Mouse (Mus musculus): ENCODE data around the gene Slc22a30. TPM values are rescaled to one million over a fixed set of nuclear protein-coding genes. Genes with fewer than 3 reads are reported as not detected.
"Not testable (repeated sequence)": the region's sequence is repeated elsewhere in the genome, so short reads cannot be mapped to it uniquely, and the experiment has no call there.

The Slc22a30 gene
- polyA plus RNA-seq (2015; fragmentation: Nextera tagmentation; extraction: Ambion mirVana): not detected in 2 replicates

GRCm38 (mm10) chr19:8405011-8405410 lies at the start of gene Slc22a30:
Gene Slc22a30, minus strand, starts transcription at chr19:8405111.
- not testable (repeated sequence) for H3K4me1 ChIP-seq (replicated peaks; ENCODE audit: control insufficient read depth, insufficient read depth, low read length); ATAC-seq; H3K9ac ChIP-seq (ENCODE audit: low read depth, low read length); H3K36me3 ChIP-seq (ENCODE audit: control insufficient read depth, insufficient read depth); H3K9me3 ChIP-seq (ENCODE audit: control insufficient read depth); H3K4me2 ChIP-seq (replicated peaks; ENCODE audit: low read depth); H3K4me3 ChIP-seq (ENCODE audit: low read depth, low read length); H3K27me3 ChIP-seq (replicated peaks; ENCODE audit: control insufficient read depth, insufficient read depth, low read length); H3K27ac ChIP-seq (ENCODE audit: low read depth, low read length)
- WGBS: 84% methylated on average over 1 of the region's 2 CpGs

- ATAC-seq: no peak
- Histone ChIP-seq H3K27ac (ENCODE audit: low read depth, low read length) (no peak overlapping the region), H3K27me3 (replicated peaks; ENCODE audit: control insufficient read depth, insufficient read depth, low read length) (no peaks in the 10 kb centered on the region), H3K9ac (ENCODE audit: low read depth, low read length) (no peak overlapping the region), H3K9me3 (ENCODE audit: control insufficient read depth) (no peaks in the 10 kb centered on the region), H3K36me3 (ENCODE audit: control insufficient read depth, insufficient read depth) (no peaks in the 10 kb centered on the region), H3K4me1 (replicated peaks; ENCODE audit: control insufficient read depth, insufficient read depth, low read length) (no peaks in the 10 kb centered on the region), H3K4me2 (replicated peaks; ENCODE audit: low read depth) (no peak overlapping the region), H3K4me3 (ENCODE audit: low read depth, low read length) (no peak overlapping the region)
- 64% methylated on average over 2 of the region's 2 CpGs for whole genome bisulfite sequencing
- TF ChIP-seq CTCF (IDR thresholded peaks at IDR 0.05; ENCODE audit: low read depth): no peak
These were observed 43.4 kb upstream of the Slc22a30 start for GRCm38 (mm10) chr19:8448321-8448720.

GRCm38 (mm10) chr19:8447516-8447915 lies 42.6 kb upstream of the Slc22a30 start:
- TF ChIP-seq CTCF (IDR thresholded peaks at IDR 0.05; ENCODE audit: low read depth): no peak
- no peak for ATAC-seq

GRCm38 (mm10) chr19:8431051-8431662 lies 26.2 kb upstream of the Slc22a30 start:
- Histone ChIP-seq H3K27me3 (replicated peaks; ENCODE audit: control insufficient read depth, insufficient read depth, low read length) (no peaks in the 10 kb centered on the region), H3K9me3 (ENCODE audit: control insufficient read depth) (no peaks in the 10 kb centered on the region), H3K4me1 (replicated peaks; ENCODE audit: control insufficient read depth, insufficient read depth, low read length) (no peaks in the 10 kb centered on the region), H3K27ac (ENCODE audit: low read depth, low read length) (no peak overlapping the region), H3K36me3 (ENCODE audit: control insufficient read depth, insufficient read depth) (no peaks in the 10 kb centered on the region), H3K9ac (ENCODE audit: low read depth, low read length) (no peak overlapping the region), H3K4me3 (ENCODE audit: low read depth, low read length) (no peak overlapping the region), H3K4me2 (replicated peaks; ENCODE audit: low read depth) (no peak overlapping the region)
- ATAC-seq: no peak
- WGBS: 84% methylated on average over 5 of the region's 5 CpGs
- TF ChIP-seq CTCF (IDR thresholded peaks at IDR 0.05; ENCODE audit: low read depth): no peak

More at GRCm38 (mm10) chr19:8447516-8447915, 42.6 kb upstream of the Slc22a30 start:
- no peak overlapping the region for H3K9ac ChIP-seq (ENCODE audit: low read depth, low read length)
- H3K36me3 ChIP-seq (ENCODE audit: control insufficient read depth, insufficient read depth): no peaks in the 10 kb centered on the region
- H3K27ac ChIP-seq (ENCODE audit: low read depth, low read length): no peak overlapping the region
- no peaks in the 10 kb centered on the region for H3K4me1 ChIP-seq (replicated peaks; ENCODE audit: control insufficient read depth, insufficient read depth, low read length)
- 88% methylated on average over 1 of the region's 1 CpGs for WGBS
- H3K9me3 ChIP-seq (ENCODE audit: control insufficient read depth): no peaks in the 10 kb centered on the region
- H3K4me3 ChIP-seq (ENCODE audit: low read depth, low read length): no peak overlapping the region
- H3K27me3 ChIP-seq (replicated peaks; ENCODE audit: control insufficient read depth, insufficient read depth, low read length): no peaks in the 10 kb centered on the region
- H3K4me2 ChIP-seq (replicated peaks; ENCODE audit: low read depth): no peak overlapping the region

GRCm38 (mm10) chr19:8407290-8408021 lies 2.5 kb upstream of the Slc22a30 start:
- H3K4me2 ChIP-seq (replicated peaks; ENCODE audit: low read depth); H3K4me3 ChIP-seq (ENCODE audit: low read depth, low read length): not testable (repeated sequence)
- 58% methylated on average over 14 of the region's 14 CpGs for WGBS

More at GRCm38 (mm10) chr19:8407290-8408021, 2.5 kb upstream of the Slc22a30 start:
- not testable (repeated sequence) for H3K27me3 ChIP-seq (replicated peaks; ENCODE audit: control insufficient read depth, insufficient read depth, low read length); H3K36me3 ChIP-seq (ENCODE audit: control insufficient read depth, insufficient read depth); H3K9me3 ChIP-seq (ENCODE audit: control insufficient read depth); ATAC-seq; H3K4me1 ChIP-seq (replicated peaks; ENCODE audit: control insufficient read depth, insufficient read depth, low read length); H3K9ac ChIP-seq (ENCODE audit: low read depth, low read length); H3K27ac ChIP-seq (ENCODE audit: low read depth, low read length)

Other genes starting within 250 kb of the Slc22a30 start
- gene Slc22a29, start 186.2 kb downstream of the Slc22a30 start, polyA plus RNA-seq (2015; fragmentation: Nextera tagmentation; extraction: Ambion mirVana): not detected in 2 replicates
- 0.05 and 0.13 TPM in 2 replicates for gene Slc22a8, start 186.1 kb upstream of the Slc22a30 start, polyA plus RNA-seq (2015; fragmentation: Nextera tagmentation; extraction: Ambion mirVana)
- gene Slc22a6, start 212.9 kb upstream of the Slc22a30 start, polyA plus RNA-seq (2015; fragmentation: Nextera tagmentation; extraction: Ambion mirVana): 0.03 and 0.10 TPM in 2 replicates